Mouse (Mus musculus) forebrain, postnatal 0 days (tissue): Measurements from ENCODE around the gene Dytn. TPM values are rescaled to one million over a fixed set of nuclear protein-coding genes. Genes with fewer than 3 reads are reported as not detected.

Experiments
- ATAC-seq: fragments of 200-750 bp; cut with Nextera tagmentation; 2 replicates; pipeline ENCODE4 v1.8.0; 2017; ENCODE audit warnings: mild to moderate bottlenecking, moderate library complexity
- DNase-seq: peaks from one replicate; pipeline ENCODE4 v3.0.0-alpha.2; 2015
- H3K27ac ChIP-seq: fragments of 300-500 bp; sonication (generic); 2 replicates; pipeline ENCODE4 v1.5.1; 2014; ENCODE audit warnings: low read depth, mild to moderate bottlenecking, antibody characterized with exemption, low read length, moderate library complexity, mixed read lengths
- H3K27me3 ChIP-seq: fragments of 300-500 bp; sonication (generic); 2 replicates; pipeline ENCODE4 v1.6.1; 2014; ENCODE audit warnings: mild to moderate bottlenecking, low read length, mixed read lengths; ENCODE audit not compliant: insufficient read depth
- H3K36me3 ChIP-seq: fragments of 300-500 bp; sonication (generic); 2 replicates; pipeline ENCODE4 v1.6.1; 2014; ENCODE audit warnings: mild to moderate bottlenecking, moderate library complexity; ENCODE audit not compliant: insufficient read depth
- H3K4me1 ChIP-seq: fragments of 300-500 bp; sonication (generic); 2 replicates; pipeline ENCODE4 v1.6.1; 2014; ENCODE audit warnings: antibody characterized with exemption; ENCODE audit not compliant: insufficient read depth
- H3K4me2 ChIP-seq: fragments of 300-500 bp; sonication (generic); 2 replicates; pipeline ENCODE4 v1.6.1; 2014; ENCODE audit warnings: low read depth, mild to moderate bottlenecking, moderate library complexity
- H3K4me3 ChIP-seq: fragments of 300-500 bp; sonication (generic); 2 replicates; pipeline ENCODE4 v1.5.1; 2014; ENCODE audit warnings: low read depth, low read length, mixed read lengths
- H3K9ac ChIP-seq: fragments of 300-500 bp; sonication (generic); 2 replicates; pipeline ENCODE4 v1.6.1; 2014; ENCODE audit warnings: mild to moderate bottlenecking
- H3K9me3 ChIP-seq: fragments of 300-500 bp; sonication (generic); 2 replicates; pipeline ENCODE4 v1.6.1; 2016; ENCODE audit warnings: low read length
- CTCF ChIP-seq: sonication (generic); IDR thresholded peaks from 2 replicates; pipeline ENCODE4 v1.5.1; 2016; ENCODE audit warnings: antibody characterized with exemption, control low read depth, low read depth
- WGBS: fragments of 180-500 bp; shearing (Covaris S2); extraction: QIAGEN DNeasy Blood & Tissue Kit; methylation state at CpG from one replicate; pipeline ENCODE4 v1.1.7; 2014; 5-methylcytosine and 5-hydroxymethylcytosine counted together
- polyA plus RNA-seq: library from polyadenylated mRNA; unstranded; fragments of >200 nt; fragmentation: Nextera tagmentation; extraction: Ambion mirVana; gene quantifications from 2 replicates; pipeline ENCODE4 v1.2.1, GENCODE M21; 2015
- total RNA-seq: library from RNA; depleted of rRNA; stranded (reverse); fragments of >200 nt; gene quantifications from 2 replicates; pipeline ENCODE4 v1.2.3, GENCODE M21; 2014; rRNA removed

The Dytn gene
- total and polyA plus RNA-seq, 2 experiments from 2014 or later: not detected

GRCm38 (mm10) chr1:63603870-63604500 is 82.7 kb downstream of the Dytn start:
- H3K9me3 ChIP-seq: no peaks in the 10 kb centered on the region
- H3K9ac ChIP-seq: no peak overlapping the region
- no peak for ATAC-seq
- DNase-seq: no peak
- no peak overlapping the region for H3K27ac ChIP-seq
- 64% methylated on average over 3 of the region's 3 CpGs for whole genome bisulfite sequencing
- no peak overlapping the region for H3K4me3 ChIP-seq
- TF ChIP-seq CTCF: no peak
- no peaks in the 10 kb centered on the region for H3K27me3 ChIP-seq
- no peak overlapping the region for H3K4me2 ChIP-seq
- no peaks in the 10 kb centered on the region for H3K36me3 ChIP-seq
- H3K4me1 ChIP-seq: no peaks in the 10 kb centered on the region

GRCm38 (mm10) chr1:63586869-63587268 is 99.9 kb downstream of the Dytn start:
- DNase-seq: peak; percentile 34
- peak; percentile 73 for ATAC-seq
- Histone ChIP-seq H3K27ac (no peak overlapping the region), H3K9ac (no peak overlapping the region), H3K27me3 (no peaks in the 10 kb centered on the region), H3K9me3 (no peaks in the 10 kb centered on the region), H3K36me3 (no peaks in the 10 kb centered on the region), H3K4me1 (no peaks in the 10 kb centered on the region), H3K4me3 (no peak overlapping the region), H3K4me2 (no peak overlapping the region)
- 53% methylated on average over 7 of the region's 7 CpGs for WGBS
- 0 out of 2 replicates have a peak, but pooled peaks have one; percentile 4 for TF ChIP-seq CTCF

- ATAC-seq: peak; percentile 77
- no peaks in the 10 kb centered on the region for H3K9me3 ChIP-seq
- no peak overlapping the region for H3K27ac ChIP-seq
- H3K27me3 ChIP-seq: no peaks in the 10 kb centered on the region
- no peak overlapping the region for H3K9ac ChIP-seq
- no peak overlapping the region for H3K4me2 ChIP-seq
- no peaks in the 10 kb centered on the region for H3K36me3 ChIP-seq
- no peaks in the 10 kb centered on the region for H3K4me1 ChIP-seq
- no peak for DNase-seq
- no peak overlapping the region for H3K4me3 ChIP-seq
- 61% methylated on average over 8 of the region's 8 CpGs for WGBS
- no peak for TF ChIP-seq CTCF
These were observed 107.6 kb downstream of the Dytn start for GRCm38 (mm10) chr1:63579153-63579552.

GRCm38 (mm10) chr1:63576803-63577202 is 109.9 kb downstream of the Dytn start:
- TF ChIP-seq CTCF: no peak
- H3K36me3 ChIP-seq: no peaks in the 10 kb centered on the region
- ATAC-seq (no peak), DNase-seq (no peak)
- no peaks in the 10 kb centered on the region for H3K27me3 ChIP-seq
- H3K4me1 ChIP-seq: no peaks in the 10 kb centered on the region; the same call in 1 of the 2 replicates
- no peak overlapping the region for H3K4me2 ChIP-seq
- 9% methylated on average over 5 of the region's 5 CpGs for WGBS
- H3K4me3 ChIP-seq: no peak overlapping the region
- H3K9ac ChIP-seq: no peak overlapping the region
- no peak overlapping the region for H3K27ac ChIP-seq
- H3K9me3 ChIP-seq: no peaks in the 10 kb centered on the region

- TF ChIP-seq CTCF: no peak
- Histone ChIP-seq H3K27me3 (no peaks in the 10 kb centered on the region), H3K9ac (no peak overlapping the region), H3K4me1 (no peaks in the 10 kb centered on the region; the same call in 1 of the 2 replicates), H3K4me3 (no peak overlapping the region), H3K27ac (peak overlapping the region; percentile 71), H3K4me2 (0 out of 2 replicates have a peak overlapping the region, but pooled peaks have one; percentile 17), H3K9me3 (no peaks in the 10 kb centered on the region), H3K36me3 (peaks cover 4% of the 10 kb centered on the region; the same call in 1 of the 2 replicates)
- ATAC-seq: peak; percentile 60; the same call in 1 of the 2 replicates
- no peak for DNase-seq
- 45% methylated on average over 12 of the region's 12 CpGs for WGBS
These were observed 112.7 kb downstream of the Dytn start for GRCm38 (mm10) chr1:63573864-63574611.

- Histone ChIP-seq H3K4me1 (no peaks in the 10 kb centered on the region; the same call in 1 of the 2 replicates), H3K9me3 (no peaks in the 10 kb centered on the region), H3K4me3 (no peak overlapping the region), H3K4me2 (peak overlapping the region; percentile 17; the same call in 1 of the 2 replicates), H3K36me3 (peaks cover 4% of the 10 kb centered on the region; the same call in 1 of the 2 replicates), H3K27ac (peak overlapping the region; percentile 71), H3K9ac (no peak overlapping the region), H3K27me3 (no peaks in the 10 kb centered on the region)
- TF ChIP-seq CTCF: no peak
- DNase-seq (peak; percentile 74), ATAC-seq (peak; percentile 90)
- 10% methylated on average over 6 of the region's 6 CpGs for WGBS
These were observed 113.3 kb downstream of the Dytn start for GRCm38 (mm10) chr1:63573432-63573831.

Other genes with a start within 250 kb of the Dytn start
- gene Adam23, start 241.0 kb downstream of the Dytn start, total RNA-seq: 52.8 and 65.6 TPM in 2 replicates
- 11.2 and 16.4 TPM in 2 replicates for gene Adam23, start 241.0 kb downstream of the Dytn start, polyA plus RNA-seq
- gene Gm39653, start 71.0 kb downstream of the Dytn start, total RNA-seq: not detected in 2 replicates
- gene Gm39653, start 71.0 kb downstream of the Dytn start, polyA plus RNA-seq: not detected in 2 replicates
- gene Mdh1b, start 43.4 kb upstream of the Dytn start, total RNA-seq: 1.6 and 2.0 TPM in 2 replicates
- 0.26 and 0.86 TPM in 2 replicates for gene Mdh1b, start 43.4 kb upstream of the Dytn start, polyA plus RNA-seq
- gene Fastkd2, start 43.7 kb upstream of the Dytn start, total RNA-seq: 16.0 and 18.5 TPM in 2 replicates
- 26.3 and 27.5 TPM in 2 replicates for gene Fastkd2, start 43.7 kb upstream of the Dytn start, polyA plus RNA-seq
- 0.15 and 0.62 TPM in 2 replicates for gene 4933402D24Rik, start 82.3 kb upstream of the Dytn start, total RNA-seq
- gene 4933402D24Rik, start 82.3 kb upstream of the Dytn start, polyA plus RNA-seq: 0.25 and 0.44 TPM in 2 replicates